Mouse (Mus musculus): ENCODE measurements around the gene Ppfibp1.

DNA sequence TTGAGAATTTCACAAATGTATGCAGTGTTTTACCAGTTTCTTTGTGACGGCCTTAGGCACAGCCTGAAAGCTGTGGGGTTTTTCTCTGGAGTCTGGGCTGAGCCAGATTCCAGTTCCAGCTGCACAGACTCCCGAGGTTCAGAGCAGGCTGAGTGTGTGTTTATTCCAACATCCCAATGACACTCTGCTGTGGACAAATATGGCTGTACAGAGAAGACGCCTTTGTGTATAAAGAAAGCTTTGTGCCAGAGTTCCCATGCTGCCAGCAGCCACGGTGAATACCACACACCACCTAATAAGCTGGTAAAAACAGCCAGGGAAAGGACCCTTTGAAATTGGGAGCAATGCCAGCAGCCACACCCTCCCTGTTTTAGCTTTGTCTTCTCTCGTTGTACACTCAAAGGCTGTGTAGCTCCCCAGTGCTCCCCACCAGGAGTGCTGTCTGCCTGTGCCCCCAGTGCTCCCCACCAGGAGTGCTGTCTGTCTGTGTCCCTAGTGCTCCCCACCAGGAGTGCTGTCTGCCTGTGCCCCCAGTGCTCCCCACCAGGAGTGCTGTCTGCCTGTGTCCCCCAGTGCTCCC is 187.6 kb downstream of the Ppfibp1 start:
- TF ChIP-seq POLR2A (IDR thresholded peaks at IDR 0.05; ENCODE audit: extremely low read depth, insufficient read depth, low read length) (no peak), CTCF (IDR thresholded peaks at IDR 0.05; ENCODE audit: low read depth, low read length) (no peak)
